Mouse (Mus musculus): ENCODE data around the gene Krtap5-1.

- no peak for TF ChIP-seq USF1 (IDR thresholded peaks at IDR 0.05; ENCODE audit: low read depth)
- peak; percentile 79 for TF ChIP-seq CTCF (IDR thresholded peaks at IDR 0.05; ENCODE audit: control insufficient read depth, insufficient read depth, insufficient read length)
- TF ChIP-seq MAX (IDR thresholded peaks at IDR 0.05), result no peak
Observed at GRCm38 (mm10) chr7:142334246-142334645, 37.3 kb upstream of the Krtap5-1 start.

All from C2C12 (cell line).